Mouse (Mus musculus) heart, adult 2 months (tissue): Measurements from ENCODE around the gene Tmem132e. TPM values are rescaled to one million over a fixed set of nuclear protein-coding genes. Genes with fewer than 3 reads are reported as not detected.

Experiments
- DNase-seq, 2 experiments: peaks; one replicate each; pipeline ENCODE4 v3.0.0; 2021
- H3K27ac ChIP-seq: fragments of 200-600 bp; 2 replicates; pipeline ENCODE4 v1.8.1; 2022
- H3K27me3 ChIP-seq: fragments of 200-500 bp; 2 replicates; pipeline ENCODE4 v1.6.1; 2012; ENCODE audit warnings: mild to moderate bottlenecking, low read length, inconsistent platforms, mixed read lengths; ENCODE audit not compliant: control insufficient read depth, insufficient read depth
- H3K36me3 ChIP-seq: fragments of 200-500 bp; 2 replicates; pipeline ENCODE4 v1.6.1; 2012; ENCODE audit warnings: low read length, inconsistent platforms; ENCODE audit not compliant: control insufficient read depth, insufficient read depth
- H3K4me1 ChIP-seq: fragments of 200-500 bp; 2 replicates; pipeline ENCODE4 v1.6.1; 2011; ENCODE audit warnings: low read length; ENCODE audit not compliant: control insufficient read depth, insufficient read depth
- H3K4me3 ChIP-seq: fragments of 200-600 bp; 2 replicates; pipeline ENCODE4 v1.8.1; 2022
- H3K79me2 ChIP-seq: fragments of 200-500 bp; replicated peaks from 2 replicates; pipeline ENCODE4 v1.6.1; 2012; ENCODE audit warnings: mild to moderate bottlenecking, inconsistent platforms, low read length, moderate library complexity, mixed read lengths; ENCODE audit not compliant: control insufficient read depth, insufficient read depth
- H3K9ac ChIP-seq: fragments of 200-500 bp; 2 replicates; pipeline ENCODE4 v1.6.1; 2012; ENCODE audit warnings: low read depth, mild to moderate bottlenecking, control low read depth, inconsistent platforms, low read length, mixed read lengths
- CTCF ChIP-seq: fragments of 200-600 bp; IDR thresholded peaks from 2 replicates; pipeline ENCODE4 v1.8.1; 2022; ENCODE audit warnings: antibody characterized with exemption, mild to moderate bottlenecking, moderate library complexity
- EP300 ChIP-seq: fragments of 200-500 bp; IDR thresholded peaks from 2 replicates; pipeline ENCODE4 v1.6.1; 2011; ENCODE audit warnings: low read depth, low read length, control low read depth; ENCODE audit not compliant: insufficient read depth
- POLR2A ChIP-seq: fragments of 200-500 bp; IDR thresholded peaks from 2 replicates; pipeline ENCODE4 v1.6.1; 2011; ENCODE audit warnings: mild to moderate bottlenecking, low read depth, low read length, control low read depth; ENCODE audit not compliant: insufficient read depth
- WGBS: fragments of 180-500 bp; shearing (Covaris S2); methylation state at CpG from one replicate; pipeline ENCODE4 v1.1.7; 2018; 5-methylcytosine and 5-hydroxymethylcytosine counted together
- intact Hi-C: fragments of 180-260 bp; cut with DNase I; formaldehyde crosslinking; loops from one replicate; pipeline ENCODE4 v1.15.1; 2025
- long read RNA-seq: library from polyadenylated mRNA; stranded (forward); transcript quantifications from one replicate; pipeline ENCODE4 v2.0.0, GENCODE M21; 2021
- polyA plus RNA-seq: library from polyadenylated mRNA; depleted of rRNA; stranded (reverse); fragments of >200 nt; gene quantifications from 2 replicates; pipeline ENCODE4 v1.2.3, GENCODE M21; 2012; rRNA removed
- total RNA-seq, 2 experiments: library from RNA; stranded (reverse); gene quantifications; 2 replicates each; pipeline ENCODE4 v1.2.3; 2021

Gene Tmem132e
- total RNA-seq (under 1 TPM; 0.14 to 0.26 TPM), polyA plus RNA-seq (0.06 and 0.10 TPM in 2 replicates)
- long read RNA-seq, result 0 reads

DNA sequence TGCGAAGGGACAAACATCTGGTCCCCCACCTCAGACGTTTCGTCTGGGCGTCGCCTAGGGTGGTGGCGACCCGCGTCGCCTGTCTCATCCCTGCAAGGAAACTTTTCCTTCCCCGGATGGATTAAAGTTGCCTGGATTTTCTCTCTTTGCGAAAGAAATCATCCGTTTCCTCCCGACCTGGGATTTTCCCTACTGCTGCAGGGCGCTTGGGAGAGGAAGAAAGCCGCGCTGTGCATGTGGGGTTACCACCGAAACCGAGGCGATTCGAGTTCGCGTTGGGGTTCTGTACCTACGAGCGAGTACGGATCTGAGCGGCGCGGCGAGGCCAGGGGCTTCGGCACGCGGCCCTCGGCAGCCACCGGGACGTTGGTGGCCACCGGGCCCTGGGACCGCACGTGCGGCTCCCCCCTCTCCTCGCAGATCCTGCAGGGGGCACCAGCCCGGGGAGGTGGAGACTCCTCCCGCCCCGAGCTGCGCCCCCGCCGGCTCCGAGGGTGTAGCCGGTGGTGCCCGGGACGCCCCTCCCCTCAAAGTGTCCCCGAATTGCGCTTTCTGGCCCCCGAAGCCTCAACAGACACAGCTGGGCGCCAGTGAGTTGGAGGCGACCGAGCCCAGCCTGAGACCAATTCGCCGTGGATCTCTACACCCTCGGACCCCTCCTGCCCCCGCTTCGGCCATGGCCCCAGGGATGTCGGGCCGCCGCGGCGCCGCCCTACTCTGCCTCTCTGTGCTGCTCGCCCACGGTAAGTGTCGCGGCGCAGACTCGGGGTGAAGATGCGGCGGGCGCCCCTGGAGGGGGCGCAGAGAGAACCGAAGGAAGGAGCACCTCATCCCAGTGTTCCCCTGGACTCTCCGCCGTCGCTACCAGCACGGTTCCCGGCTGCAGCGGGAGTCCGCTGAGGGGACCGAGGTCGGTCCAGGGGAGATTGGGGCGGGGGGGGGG, at the start of gene Tmem132e:
Gene Tmem132e (plus strand): TSS at position 530 of the 943 bp plus-strand sequence.
- TF ChIP-seq CTCF (0 out of 2 replicates have a peak, but pooled peaks have one; percentile 17), EP300 (no peak)
- Histone ChIP-seq H3K27ac (no peak within 1 kb of the TSS), H3K4me3 (peak within 1 kb of the TSS; percentile 36), H3K79me2 (no peaks in the 10 kb centered on the region), H3K4me1 (no peaks in the 10 kb centered on the region), H3K36me3 (no peaks in the 10 kb centered on the region), H3K27me3 (peaks cover 33% of the 10 kb centered on the region), H3K9ac (no peak within 1 kb of the TSS)
- intact Hi-C loops, result no loop called here
- peak; percentile 13 to 23 for DNase-seq
- under 1% methylated on average over 86 of the region's 88 CpGs for WGBS

- 5% methylated on average over 7 of the region's 7 CpGs for WGBS
- peak; percentile 24 to 26 for DNase-seq
- no peak overlapping the region for H3K27ac ChIP-seq
Measured at GRCm38 (mm10) chr11:82339921-82340401, 48.7 kb upstream of the Tmem132e start.

GRCm38 (mm10) chr11:82340416-82340815, 48.3 kb upstream of the Tmem132e start:
- H3K4me3 ChIP-seq, result no peak overlapping the region
- DNase-seq, result no peak
- no peaks in the 10 kb centered on the region for H3K27me3 ChIP-seq
- TF ChIP-seq CTCF, result no peak
- H3K36me3 ChIP-seq, result no peaks in the 10 kb centered on the region
- WGBS, result 18% methylated on average over 6 of the region's 6 CpGs
- no peaks in the 10 kb centered on the region for H3K79me2 ChIP-seq
- H3K9ac ChIP-seq, result no peak overlapping the region
- H3K27ac ChIP-seq, result no peak overlapping the region
- H3K4me1 ChIP-seq, result no peaks in the 10 kb centered on the region
- intact Hi-C loops, result no loop called here

More at GRCm38 (mm10) chr11:82339921-82340401, 48.7 kb upstream of the Tmem132e start:
- no peaks in the 10 kb centered on the region for H3K27me3 ChIP-seq
- no peaks in the 10 kb centered on the region for H3K4me1 ChIP-seq
- H3K36me3 ChIP-seq, result no peaks in the 10 kb centered on the region
- no peaks in the 10 kb centered on the region for H3K79me2 ChIP-seq
- TF ChIP-seq CTCF, result no peak
- TF ChIP-seq EP300, result no peak
- TF ChIP-seq POLR2A, result no peak
- no peak overlapping the region for H3K9ac ChIP-seq
- intact Hi-C loops, result no loop called here
- H3K4me3 ChIP-seq, result no peak overlapping the region

- intact Hi-C loops, result no loop called here
- Histone ChIP-seq H3K4me1 (no peaks in the 10 kb centered on the region), H3K4me3 (no peak overlapping the region), H3K9ac (no peak overlapping the region), H3K36me3 (no peaks in the 10 kb centered on the region), H3K27ac (no peak overlapping the region), H3K27me3 (no peaks in the 10 kb centered on the region), H3K79me2 (no peaks in the 10 kb centered on the region)
- no peak for DNase-seq
- 35% methylated on average over 2 of the region's 2 CpGs for WGBS
- TF ChIP-seq EP300, result no peak
- no peak for TF ChIP-seq CTCF
- TF ChIP-seq POLR2A, result no peak
Measured at GRCm38 (mm10) chr11:82340900-82341299, 47.8 kb upstream of the Tmem132e start.

- TF ChIP-seq EP300 (no peak), CTCF (no peak), POLR2A (no peak)
- H3K36me3 ChIP-seq, result no peaks in the 10 kb centered on the region
- H3K27ac ChIP-seq, result no peak overlapping the region
- no peaks in the 10 kb centered on the region for H3K79me2 ChIP-seq
- intact Hi-C loops, result no loop called here
- DNase-seq, result no peak
- WGBS, result 66% methylated on average over 10 of the region's 10 CpGs
- H3K9ac ChIP-seq, result no peak overlapping the region
- no peaks in the 10 kb centered on the region for H3K27me3 ChIP-seq
- no peaks in the 10 kb centered on the region for H3K4me1 ChIP-seq
- H3K4me3 ChIP-seq, result no peak overlapping the region
Measured at GRCm38 (mm10) chr11:82351039-82351438, 37.7 kb upstream of the Tmem132e start.

DNA sequence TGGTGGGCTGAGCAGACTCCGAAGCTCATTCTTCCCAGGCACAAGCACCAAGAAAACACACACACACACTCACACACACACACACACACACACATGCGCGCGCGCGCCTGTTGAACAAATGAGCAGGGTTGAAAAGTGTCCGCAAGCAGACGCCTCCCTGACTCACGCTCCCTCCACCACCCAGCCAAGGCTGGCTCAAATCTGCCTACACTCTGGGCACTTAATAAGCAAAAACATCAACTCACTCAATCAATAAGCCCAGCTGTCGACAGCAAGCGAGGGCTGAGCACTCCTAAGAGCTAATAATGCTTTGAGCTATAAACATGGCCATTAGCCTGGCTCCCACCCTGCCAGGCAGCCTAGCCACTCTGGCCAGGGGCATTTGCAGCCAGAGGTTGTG, 18.5 kb upstream of the Tmem132e start:
- WGBS, result 84% methylated on average over 11 of the region's 11 CpGs
- no peaks in the 10 kb centered on the region for H3K36me3 ChIP-seq
- TF ChIP-seq POLR2A, result no peak
- no peak for TF ChIP-seq CTCF
- TF ChIP-seq EP300, result no peak

More for the DNA sequence above, 18.5 kb upstream of the Tmem132e start:
- Histone ChIP-seq H3K27me3 (no peaks in the 10 kb centered on the region), H3K4me3 (no peak overlapping the region), H3K27ac (no peak overlapping the region), H3K4me1 (no peaks in the 10 kb centered on the region), H3K79me2 (no peaks in the 10 kb centered on the region), H3K9ac (no peak overlapping the region)
- intact Hi-C loops, result no loop called here
- DNase-seq, result no peak
